Mouse (Mus musculus): ENCODE data around the gene Nrsn2. TPM values are rescaled to one million over a fixed set of nuclear protein-coding genes. Genes with fewer than 3 reads are reported as not detected.

Nrsn2 gene
- polyA plus RNA-seq, 1 experiment = 33.1 TPM

DNA sequence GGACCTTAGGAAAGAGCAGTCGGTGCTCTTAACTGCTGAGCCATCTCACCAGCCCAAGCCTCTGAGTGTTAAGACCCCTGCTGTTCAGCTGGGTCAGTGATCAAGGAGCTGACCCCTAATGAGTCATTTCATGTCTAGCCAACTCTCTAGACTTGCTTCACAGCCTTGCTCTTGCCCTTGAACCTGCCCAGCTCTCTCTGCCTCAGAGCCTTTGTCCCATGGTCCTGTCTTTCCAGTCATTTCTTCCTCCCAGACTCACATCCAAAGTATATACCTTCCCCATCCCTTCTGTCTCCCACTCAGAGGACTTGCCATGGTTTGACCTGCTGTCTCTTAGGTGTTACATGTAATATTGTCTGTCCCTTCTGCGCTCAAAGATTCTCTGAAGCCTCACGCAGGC lies 19.2 kb downstream of the Nrsn2 start:
- no peak for TF ChIP-seq CTCF (IDR thresholded peaks at IDR 0.05; ENCODE audit: borderline replicate concordance, extremely low read depth, insufficient read depth, insufficient read length)
- TF ChIP-seq POLR2A (IDR thresholded peaks at IDR 0.05; ENCODE audit: borderline replicate concordance, extremely low read depth, insufficient read depth, insufficient read length, poor library complexity, severe bottlenecking) = no peak
- DNase-seq (ENCODE audit: low read depth) = no peak

DNA sequence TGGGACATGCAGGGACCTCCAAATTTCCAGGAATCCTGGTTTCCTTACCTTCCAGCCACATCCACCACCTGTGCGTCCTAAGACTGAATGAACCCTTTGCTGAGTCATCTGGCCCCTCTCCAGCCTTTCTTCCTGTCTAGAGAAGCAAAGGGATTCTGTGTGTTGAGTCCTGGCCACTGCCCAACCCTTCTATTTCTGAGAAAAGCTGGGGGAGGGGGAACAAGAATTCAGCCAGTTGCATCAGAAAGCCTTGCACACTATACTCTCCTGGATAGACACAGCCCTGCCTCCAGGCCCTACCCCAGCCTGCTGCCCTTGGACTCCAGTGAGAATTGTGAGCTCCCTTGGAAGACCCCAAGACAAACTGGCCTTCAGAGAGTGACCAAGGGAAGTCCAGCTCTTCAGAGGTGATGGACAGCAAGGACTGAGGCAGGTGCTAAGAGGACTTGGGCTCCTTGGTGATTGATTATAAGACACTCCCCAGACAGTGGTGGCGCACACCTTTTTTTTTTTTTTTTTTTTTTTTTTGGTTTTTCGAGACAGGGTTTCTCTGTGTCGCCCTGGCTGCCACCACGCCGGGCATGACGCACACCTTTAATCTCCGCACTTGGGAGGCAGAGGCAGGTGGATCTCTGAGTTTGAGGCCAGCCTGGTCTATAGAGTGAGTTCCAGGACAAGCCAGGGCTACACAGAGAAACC lies 26.4 kb downstream of the Nrsn2 start:
- TF ChIP-seq CTCF (IDR thresholded peaks at IDR 0.05; ENCODE audit: borderline replicate concordance, extremely low read depth, insufficient read depth, insufficient read length) (no peak), POLR2A (IDR thresholded peaks at IDR 0.05; ENCODE audit: borderline replicate concordance, extremely low read depth, insufficient read depth, insufficient read length, poor library complexity, severe bottlenecking) (no peak)
- peak; percentile 66 for DNase-seq (ENCODE audit: low read depth)

DNA sequence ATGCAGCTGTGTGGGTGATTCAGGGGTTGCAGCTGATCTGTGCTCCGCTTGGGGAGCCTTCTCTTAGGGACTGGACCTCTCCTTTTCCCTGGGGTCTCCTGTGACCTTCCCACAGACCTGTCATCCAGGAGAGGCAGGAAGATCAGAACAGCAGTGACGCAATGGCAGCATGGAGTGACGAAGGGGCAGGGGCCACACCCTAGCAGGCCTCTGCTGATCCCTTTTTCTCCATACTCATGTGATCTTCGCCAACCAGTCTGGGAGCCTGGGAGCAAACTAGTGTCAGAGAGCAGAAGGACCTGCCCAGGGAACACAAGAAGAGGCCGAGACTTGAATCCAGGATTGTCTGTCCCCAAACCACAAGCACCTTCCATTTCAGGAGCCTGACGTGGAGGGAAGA lies 27.2 kb downstream of the Nrsn2 start:
- no peak for TF ChIP-seq POLR2A (IDR thresholded peaks at IDR 0.05; ENCODE audit: borderline replicate concordance, extremely low read depth, insufficient read depth, insufficient read length, poor library complexity, severe bottlenecking)
- TF ChIP-seq CTCF (IDR thresholded peaks at IDR 0.05; ENCODE audit: borderline replicate concordance, extremely low read depth, insufficient read depth, insufficient read length) = no peak
- DNase-seq (ENCODE audit: low read depth) = no peak

DNA sequence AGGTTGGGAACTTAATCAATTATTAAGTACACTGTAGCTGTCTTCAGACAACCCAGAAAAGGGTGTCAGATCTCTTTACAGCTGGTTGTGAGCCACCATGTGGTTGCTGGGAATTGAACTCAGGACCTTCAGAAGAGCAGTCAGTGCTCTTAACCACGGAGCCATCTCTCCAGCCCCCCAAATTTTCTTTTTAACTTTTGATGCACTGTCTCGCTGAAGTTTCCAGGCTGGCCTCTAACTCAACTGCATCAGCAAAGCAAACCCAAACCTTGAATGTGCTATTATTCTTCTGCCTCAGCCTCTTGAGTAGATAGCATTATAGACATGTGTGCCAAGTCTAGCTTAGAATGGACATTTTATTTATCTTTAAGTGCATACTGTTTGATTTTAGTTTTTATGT lies 28.7 kb downstream of the Nrsn2 start:
- DNase-seq (ENCODE audit: low read depth) = no peak
- TF ChIP-seq CTCF (IDR thresholded peaks at IDR 0.05; ENCODE audit: borderline replicate concordance, extremely low read depth, insufficient read depth, insufficient read length) (no peak), POLR2A (IDR thresholded peaks at IDR 0.05; ENCODE audit: borderline replicate concordance, extremely low read depth, insufficient read depth, insufficient read length, poor library complexity, severe bottlenecking) (no peak)

DNA sequence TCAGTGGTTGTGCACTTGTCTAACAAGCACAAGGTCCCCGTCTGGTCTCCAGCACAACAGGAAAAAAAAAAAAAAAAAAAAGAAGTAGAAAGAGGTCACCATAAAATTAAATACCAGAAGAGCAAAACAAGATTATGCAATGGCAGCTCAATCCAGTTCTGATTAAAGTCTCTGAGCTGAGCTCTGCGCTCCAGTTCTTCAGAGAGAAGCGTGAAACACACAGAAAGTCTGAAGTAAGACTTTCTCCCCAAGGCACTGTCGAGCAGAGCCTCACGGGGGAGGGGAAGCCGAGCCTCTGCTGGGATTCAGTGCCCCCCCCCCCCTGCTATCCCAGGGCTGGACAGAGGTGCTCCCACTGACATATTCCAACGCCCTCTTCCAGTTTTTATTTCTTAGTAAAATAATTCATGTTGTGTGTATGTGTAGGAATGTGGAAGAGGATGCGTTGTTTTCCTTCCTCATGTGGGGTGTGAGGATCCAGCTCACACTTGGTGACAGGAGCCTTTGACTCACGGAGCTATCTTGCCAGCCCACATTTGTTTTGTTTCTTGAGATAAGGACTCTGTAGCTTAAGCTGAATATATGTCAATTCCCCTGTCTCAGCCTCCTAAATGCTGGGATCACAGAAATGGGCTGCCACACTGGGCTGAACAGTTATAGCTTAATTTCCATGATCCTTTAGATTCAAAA lies 29.5 kb downstream of the Nrsn2 start:
- TF ChIP-seq POLR2A (IDR thresholded peaks at IDR 0.05; ENCODE audit: borderline replicate concordance, extremely low read depth, insufficient read depth, insufficient read length, poor library complexity, severe bottlenecking) (no peak), CTCF (IDR thresholded peaks at IDR 0.05; ENCODE audit: borderline replicate concordance, extremely low read depth, insufficient read depth, insufficient read length) (no peak)

DNA sequence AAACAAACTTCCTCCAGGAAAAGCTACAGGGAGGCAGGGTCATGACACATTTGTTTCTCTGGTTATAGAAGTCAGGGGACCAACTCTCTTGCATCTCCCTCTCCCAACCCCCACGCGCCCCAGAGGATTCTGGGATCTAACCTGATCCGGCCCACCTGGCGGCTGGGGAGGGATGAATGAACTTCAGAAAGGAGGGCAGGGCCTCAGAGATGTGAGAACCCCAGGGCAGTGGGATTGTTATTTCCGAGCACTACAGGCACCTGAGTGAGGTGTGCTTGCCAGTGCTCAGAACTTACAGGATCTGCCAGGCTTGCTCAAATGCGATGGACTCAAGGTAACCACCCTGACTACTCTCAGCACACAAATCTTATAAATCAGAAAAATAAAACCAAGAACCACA lies 31.0 kb downstream of the Nrsn2 start:
- TF ChIP-seq POLR2A (IDR thresholded peaks at IDR 0.05; ENCODE audit: borderline replicate concordance, extremely low read depth, insufficient read depth, insufficient read length, poor library complexity, severe bottlenecking) (no peak), CTCF (IDR thresholded peaks at IDR 0.05; ENCODE audit: borderline replicate concordance, extremely low read depth, insufficient read depth, insufficient read length) (no peak)
- no peak for DNase-seq (ENCODE audit: low read depth)

More for the DNA sequence above, 29.5 kb downstream of the Nrsn2 start:
- DNase-seq (ENCODE audit: low read depth) = no peak

DNA sequence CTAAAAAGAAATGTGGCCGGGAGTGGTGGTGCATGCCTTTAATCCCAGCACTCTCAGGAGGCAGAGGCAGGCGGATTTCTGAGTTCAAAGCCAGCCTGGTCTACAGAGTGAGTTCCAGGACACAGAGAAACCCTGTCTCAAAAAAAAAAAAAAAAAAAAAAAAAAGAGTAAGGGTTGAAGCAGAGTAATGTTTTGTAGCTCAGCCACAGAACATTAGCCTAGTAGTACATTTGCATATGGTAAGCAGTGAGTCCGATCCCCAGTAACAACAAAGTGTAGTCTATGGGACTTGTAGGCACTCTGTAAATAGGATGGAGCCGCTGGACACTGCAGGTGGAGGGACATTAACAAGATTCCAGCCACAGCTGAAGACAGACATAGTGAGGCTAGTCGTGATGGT lies 31.5 kb downstream of the Nrsn2 start:
- DNase-seq (ENCODE audit: low read depth) = no peak
- no peak for TF ChIP-seq CTCF (IDR thresholded peaks at IDR 0.05; ENCODE audit: borderline replicate concordance, extremely low read depth, insufficient read depth, insufficient read length)
- TF ChIP-seq POLR2A (IDR thresholded peaks at IDR 0.05; ENCODE audit: borderline replicate concordance, extremely low read depth, insufficient read depth, insufficient read length, poor library complexity, severe bottlenecking) = no peak

DNA sequence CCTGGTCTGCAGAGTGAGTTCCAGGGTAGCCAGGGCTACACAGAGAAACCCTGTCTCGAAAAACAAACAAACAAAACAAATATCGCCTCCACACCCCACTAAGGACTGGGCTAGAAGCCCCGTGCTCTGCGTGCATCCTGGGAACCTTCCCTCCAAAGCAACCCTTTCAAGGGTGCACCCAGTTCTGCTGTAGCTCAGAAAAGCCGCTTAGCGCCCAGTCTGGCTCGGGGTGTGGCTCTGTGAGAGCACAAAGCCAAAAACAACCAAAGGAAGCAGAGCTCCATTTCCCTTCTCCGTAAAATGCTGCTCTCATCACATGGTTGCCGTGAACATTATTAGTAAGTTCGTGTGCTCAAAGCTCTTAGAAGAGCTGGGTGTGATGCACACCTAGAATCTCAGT lies 32.1 kb downstream of the Nrsn2 start:
- peak; percentile 18 for DNase-seq (ENCODE audit: low read depth)
- TF ChIP-seq CTCF (IDR thresholded peaks at IDR 0.05; ENCODE audit: borderline replicate concordance, extremely low read depth, insufficient read depth, insufficient read length) (no peak), POLR2A (IDR thresholded peaks at IDR 0.05; ENCODE audit: borderline replicate concordance, extremely low read depth, insufficient read depth, insufficient read length, poor library complexity, severe bottlenecking) (no peak)

DNA sequence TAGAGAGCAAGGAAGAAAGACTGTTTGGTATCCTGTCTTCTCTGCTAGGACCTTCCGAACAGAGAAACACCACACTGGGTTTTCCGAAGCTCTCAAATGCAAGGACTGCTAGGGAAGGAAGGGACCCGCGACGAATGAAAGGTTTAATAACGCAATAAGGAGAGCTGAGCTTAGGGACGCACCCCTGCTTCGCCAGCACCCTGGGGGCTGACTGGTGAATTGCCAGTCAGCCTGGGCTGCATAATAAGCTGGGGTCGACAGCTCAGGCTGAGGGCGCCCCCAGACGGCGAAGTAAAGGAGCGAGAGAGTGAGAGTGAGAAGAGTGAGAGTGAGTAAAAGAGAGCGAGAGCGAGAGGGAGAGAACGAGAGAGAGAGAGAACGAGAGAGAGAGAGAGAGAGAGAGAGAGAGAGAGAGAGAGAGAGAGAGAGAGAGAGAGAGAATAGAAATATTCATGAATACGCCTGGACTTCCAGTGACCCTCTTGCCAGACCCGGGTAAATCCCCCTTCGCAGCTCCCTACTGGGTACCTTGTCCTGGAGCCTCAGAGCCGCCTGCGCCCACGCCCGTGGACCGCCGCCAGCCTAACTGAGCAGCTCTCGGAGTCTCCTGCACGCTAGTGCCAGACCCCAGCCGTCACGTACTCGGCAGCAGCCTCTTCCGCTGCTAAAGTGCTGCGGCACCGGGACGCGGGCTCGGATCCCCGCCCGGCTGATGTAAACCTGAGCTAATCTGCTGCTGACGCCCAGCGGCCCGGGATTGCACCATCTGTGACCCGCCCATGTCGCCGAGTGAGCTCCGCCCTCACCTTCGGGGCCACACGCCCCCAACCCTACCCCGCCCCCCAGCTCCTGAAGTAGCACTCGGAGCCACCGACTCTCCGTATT lies 32.9 kb downstream of the Nrsn2 start, which contains the start of gene Trib3:
Gene Trib3 (minus strand): TSS at position 704 of the 885 bp plus-strand sequence.
- peak; percentile 88 for DNase-seq (ENCODE audit: low read depth)
- TF ChIP-seq CTCF (IDR thresholded peaks at IDR 0.05; ENCODE audit: borderline replicate concordance, extremely low read depth, insufficient read depth, insufficient read length) (peak; percentile 78), POLR2A (IDR thresholded peaks at IDR 0.05; ENCODE audit: borderline replicate concordance, extremely low read depth, insufficient read depth, insufficient read length, poor library complexity, severe bottlenecking) (no peak)

DNA sequence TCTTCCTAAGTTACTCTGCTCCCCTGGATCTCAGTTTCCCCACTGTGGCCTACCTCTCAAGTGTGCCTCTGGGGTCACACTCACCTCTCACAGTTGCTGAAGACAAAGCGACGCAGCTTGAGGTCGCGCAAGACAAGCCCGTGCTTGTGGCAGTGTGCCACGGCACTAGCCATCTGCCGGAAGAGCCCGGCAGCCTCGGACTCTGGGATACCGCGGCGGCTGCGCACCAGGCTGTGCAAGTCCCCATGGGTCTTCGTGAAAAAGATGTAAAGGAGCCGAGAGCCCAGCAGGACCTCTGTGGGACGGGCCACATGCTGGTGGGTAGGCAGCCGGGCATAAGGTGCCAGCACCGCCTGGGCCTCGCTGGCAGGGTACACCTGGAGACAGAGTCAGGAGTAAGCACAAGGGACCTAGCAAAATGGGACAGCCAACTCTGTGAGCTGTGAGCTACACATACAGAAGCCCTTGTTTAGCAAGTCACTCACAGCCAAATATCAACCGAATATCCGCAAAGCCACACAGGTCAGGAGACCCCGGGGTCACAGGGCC lies 36.7 kb downstream of the Nrsn2 start:
- TF ChIP-seq POLR2A (IDR thresholded peaks at IDR 0.05; ENCODE audit: borderline replicate concordance, extremely low read depth, insufficient read depth, insufficient read length, poor library complexity, severe bottlenecking) (no peak), CTCF (IDR thresholded peaks at IDR 0.05; ENCODE audit: borderline replicate concordance, extremely low read depth, insufficient read depth, insufficient read length) (no peak)

DNA sequence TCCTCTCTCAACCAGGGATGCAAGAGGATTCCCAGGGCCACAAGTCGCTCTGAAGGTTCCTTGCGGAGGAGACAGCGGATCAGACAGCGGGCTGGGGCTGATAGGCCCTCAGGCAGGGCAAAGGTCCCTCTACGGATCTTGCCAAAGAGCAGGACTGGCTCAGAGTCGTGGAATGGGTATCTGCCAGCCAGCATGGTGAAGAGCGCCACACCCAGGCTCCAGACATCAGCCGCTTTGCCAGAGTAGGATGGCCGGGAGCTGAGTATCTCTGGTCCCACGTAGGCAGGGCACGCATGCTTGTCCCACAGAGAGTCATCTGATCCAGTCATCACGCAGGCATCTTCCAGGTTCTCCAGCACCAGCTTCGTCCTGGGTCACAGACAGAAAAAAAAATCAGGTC lies 38.1 kb downstream of the Nrsn2 start:
- no peak for DNase-seq (ENCODE audit: low read depth)
- TF ChIP-seq POLR2A (IDR thresholded peaks at IDR 0.05; ENCODE audit: borderline replicate concordance, extremely low read depth, insufficient read depth, insufficient read length, poor library complexity, severe bottlenecking) (no peak), CTCF (IDR thresholded peaks at IDR 0.05; ENCODE audit: borderline replicate concordance, extremely low read depth, insufficient read depth, insufficient read length) (no peak)

More for the DNA sequence above, 36.7 kb downstream of the Nrsn2 start:
- no peak for DNase-seq (ENCODE audit: low read depth)

All from brain, embryonic 14.5 days (tissue).